Mouse (Mus musculus) limb, embryonic 15.5 days (tissue): ENCODE results near the gene Mrpl28. TPM values are rescaled to one million over a fixed set of nuclear protein-coding genes. Genes with fewer than 3 reads are reported as not detected.
"Not testable (repeated sequence)": the region's sequence is repeated elsewhere in the genome, so short reads cannot be mapped to it uniquely, and the experiment has no call there.

Experiments
- ATAC-seq: fragments of 200-750 bp; cut with Nextera tagmentation; 2 replicates; pipeline ENCODE4 v1.8.0; 2017; ENCODE audit warnings: low read depth, moderate TSS enrichment; ENCODE audit not compliant: insufficient number of reproducible peaks, low FRiP score, low TSS enrichment
- H3K27ac ChIP-seq: fragments of 300-500 bp; sonication (generic); 2 replicates; pipeline ENCODE4 v1.5.1; 2015; ENCODE audit warnings: moderate library complexity, mild to moderate bottlenecking, inconsistent platforms
- H3K27me3 ChIP-seq: fragments of 300-500 bp; sonication (generic); 2 replicates; pipeline ENCODE4 v1.6.1; 2015; ENCODE audit warnings: inconsistent platforms
- H3K36me3 ChIP-seq: fragments of 300-500 bp; sonication (generic); 2 replicates; pipeline ENCODE4 v1.6.1; 2015; ENCODE audit warnings: inconsistent platforms
- H3K4me1 ChIP-seq: fragments of 300-500 bp; sonication (generic); 2 replicates; pipeline ENCODE4 v1.6.1; 2015; ENCODE audit warnings: inconsistent platforms
- H3K4me2 ChIP-seq: fragments of 300-500 bp; sonication (generic); 2 replicates; pipeline ENCODE4 v1.6.1; 2015; ENCODE audit warnings: mild to moderate bottlenecking, inconsistent platforms
- H3K4me3 ChIP-seq: fragments of 300-500 bp; sonication (generic); 2 replicates; pipeline ENCODE4 v1.5.1; 2015; ENCODE audit warnings: mild to moderate bottlenecking, inconsistent platforms
- H3K9ac ChIP-seq: fragments of 300-500 bp; sonication (generic); 2 replicates; pipeline ENCODE4 v1.6.1; 2015; ENCODE audit warnings: inconsistent platforms
- H3K9me3 ChIP-seq: fragments of 300-500 bp; sonication (generic); 2 replicates; pipeline ENCODE4 v1.6.1; 2016; ENCODE audit warnings: inconsistent platforms
- WGBS: fragments of 180-500 bp; shearing (Covaris S2); methylation state at CpG from one replicate; pipeline ENCODE4 v1.1.7; 2015; 5-methylcytosine and 5-hydroxymethylcytosine counted together
- polyA plus RNA-seq: library from polyadenylated mRNA; unstranded; fragments of >200 nt; fragmentation: Nextera tagmentation; extraction: Ambion mirVana; gene quantifications from 2 replicates; pipeline ENCODE4 v1.2.1, GENCODE M21; 2015

Gene Mrpl28
- polyA plus RNA-seq, 1 experiment from 2014 or later: 178 TPM

GRCm38 (mm10) chr17:26101478-26101877 is 21.8 kb upstream of the Mrpl28 start:
- no peaks in the 10 kb centered on the region for H3K4me1 ChIP-seq
- no peak overlapping the region for H3K4me2 ChIP-seq
- ATAC-seq: no peak
- no peak overlapping the region for H3K27ac ChIP-seq
- no peaks in the 10 kb centered on the region for H3K36me3 ChIP-seq
- H3K4me3 ChIP-seq: no peak overlapping the region
- H3K27me3 ChIP-seq: no peaks in the 10 kb centered on the region
- WGBS: 45% methylated on average over 4 of the region's 4 CpGs
- no peaks in the 10 kb centered on the region for H3K9me3 ChIP-seq
- H3K9ac ChIP-seq: no peak overlapping the region

DNA sequence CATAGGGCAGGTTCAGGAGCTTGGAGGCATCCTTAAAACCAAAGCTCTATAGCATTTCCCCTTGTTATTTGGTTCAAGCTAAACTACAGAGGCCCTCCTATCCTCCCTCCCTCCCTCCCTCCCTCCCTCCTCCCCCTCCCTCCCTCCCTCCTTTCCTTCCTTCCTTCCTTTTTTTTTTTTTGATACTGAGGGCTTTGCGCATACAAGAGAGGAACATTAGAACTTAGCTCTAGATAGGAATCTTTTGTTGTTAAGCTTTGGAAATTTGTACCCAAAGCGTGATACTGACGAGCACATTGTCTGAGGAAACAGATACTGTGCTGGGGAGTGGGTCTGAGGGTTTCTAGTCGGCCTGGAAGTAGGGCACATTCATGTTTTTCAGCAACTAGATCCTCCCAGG is 17.7 kb upstream of the Mrpl28 start:
- no peaks in the 10 kb centered on the region for H3K4me1 ChIP-seq
- H3K36me3 ChIP-seq: no peaks in the 10 kb centered on the region
- H3K27ac ChIP-seq: no peak overlapping the region
- H3K4me2 ChIP-seq: no peak overlapping the region
- H3K9me3 ChIP-seq: no peaks in the 10 kb centered on the region
- H3K4me3 ChIP-seq: no peak overlapping the region
- 43% methylated on average over 3 of the region's 4 CpGs for WGBS
- no peak for ATAC-seq
- H3K27me3 ChIP-seq: peaks cover 11% of the 10 kb centered on the region
- no peak overlapping the region for H3K9ac ChIP-seq

DNA sequence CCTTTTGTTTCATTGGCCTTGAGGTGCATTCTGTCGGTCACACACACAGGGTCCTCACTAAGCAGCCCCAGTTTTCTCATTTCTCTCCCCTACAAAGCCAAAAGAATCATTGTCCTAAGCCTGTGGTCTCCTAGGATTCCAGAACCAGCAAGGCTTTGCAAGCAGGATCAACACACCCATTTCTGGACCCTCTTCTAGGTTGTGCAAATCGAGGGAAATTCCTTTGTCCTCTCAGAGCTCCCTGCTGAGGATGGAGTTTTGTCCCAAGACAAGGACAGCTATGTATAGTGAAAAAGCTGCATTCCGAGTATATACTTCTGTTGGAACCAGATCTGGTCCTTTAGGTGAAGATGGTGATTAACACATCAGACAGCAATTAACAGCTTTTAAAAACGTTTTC is 13.1 kb upstream of the Mrpl28 start:
- Histone ChIP-seq H3K27ac (no peak overlapping the region), H3K27me3 (peaks cover 57% of the 10 kb centered on the region), H3K9me3 (no peaks in the 10 kb centered on the region), H3K9ac (no peak overlapping the region), H3K4me3 (no peak overlapping the region), H3K4me1 (peaks cover 13% of the 10 kb centered on the region), H3K36me3 (no peaks in the 10 kb centered on the region), H3K4me2 (no peak overlapping the region)
- no peak for ATAC-seq
- 30% methylated on average over 4 of the region's 4 CpGs for WGBS

- Histone ChIP-seq H3K36me3 (no peaks in the 10 kb centered on the region), H3K27ac (no peak overlapping the region), H3K4me3 (no peak overlapping the region), H3K4me1 (peaks cover 13% of the 10 kb centered on the region), H3K9me3 (no peaks in the 10 kb centered on the region), H3K4me2 (no peak overlapping the region), H3K9ac (no peak overlapping the region), H3K27me3 (peaks cover 65% of the 10 kb centered on the region)
- 6% methylated on average over 4 of the region's 4 CpGs for WGBS
- ATAC-seq: no peak
These were observed 12.3 kb upstream of the Mrpl28 start for GRCm38 (mm10) chr17:26111024-26111423.

DNA sequence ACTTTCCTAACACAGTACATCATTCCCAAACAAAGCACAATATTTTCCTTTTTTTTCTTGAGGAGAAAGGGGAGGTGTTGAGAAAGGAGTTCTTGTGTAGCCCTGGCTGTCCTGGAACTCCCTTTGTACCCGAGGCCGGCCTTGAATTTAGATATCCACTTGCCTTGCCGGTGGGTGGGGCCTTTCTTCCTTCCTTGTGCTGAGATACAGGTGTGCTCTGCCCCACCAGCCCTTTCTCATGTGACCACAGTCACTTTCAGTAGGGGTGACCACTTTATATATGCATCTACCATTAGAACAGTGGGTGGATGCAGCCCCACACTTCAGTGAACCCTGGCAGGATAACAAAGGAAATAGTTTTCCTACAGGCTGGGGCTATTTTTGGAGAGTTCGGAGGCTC is 11.6 kb upstream of the Mrpl28 start:
- WGBS: 23% methylated on average over 4 of the region's 4 CpGs
- H3K27me3 ChIP-seq: peaks cover 72% of the 10 kb centered on the region
- no peak overlapping the region for H3K4me2 ChIP-seq
- H3K9me3 ChIP-seq: no peaks in the 10 kb centered on the region
- H3K9ac ChIP-seq: no peak overlapping the region
- peaks cover 13% of the 10 kb centered on the region for H3K4me1 ChIP-seq
- H3K27ac ChIP-seq: no peak overlapping the region
- no peaks in the 10 kb centered on the region for H3K36me3 ChIP-seq
- no peak for ATAC-seq
- H3K4me3 ChIP-seq: no peak overlapping the region

- 16% methylated on average over 14 of the region's 14 CpGs for WGBS
- H3K9me3 ChIP-seq: no peaks in the 10 kb centered on the region
- no peaks in the 10 kb centered on the region for H3K36me3 ChIP-seq
- peaks cover 13% of the 10 kb centered on the region for H3K4me1 ChIP-seq
- H3K9ac ChIP-seq: peak overlapping the region; percentile 33; the same call in 1 of the 2 replicates
- H3K27ac ChIP-seq: no peak overlapping the region
- H3K4me3 ChIP-seq: peak overlapping the region; percentile 56
- no peak for ATAC-seq
- peaks cover 82% of the 10 kb centered on the region for H3K27me3 ChIP-seq
- H3K4me2 ChIP-seq: peak overlapping the region; percentile 98
These were observed 10.5 kb upstream of the Mrpl28 start for GRCm38 (mm10) chr17:26112751-26113150.

GRCm38 (mm10) chr17:26113181-26113948 is 9.9 kb upstream of the Mrpl28 start, which contains the start of gene Tmem8:
Tmem8 (plus strand) TSS chr17:26113299.
- Histone ChIP-seq H3K4me1 (peaks cover 13% of the 10 kb centered on the region), H3K9me3 (no peaks in the 10 kb centered on the region), H3K27ac (no peak within 1 kb of the TSS), H3K4me3 (peak within 1 kb of the TSS; percentile 56), H3K36me3 (no peaks in the 10 kb centered on the region), H3K4me2 (peak within 1 kb of the TSS; percentile 98), H3K9ac (peak within 1 kb of the TSS; percentile 33; the same call in 1 of the 2 replicates), H3K27me3 (peaks cover 88% of the 10 kb centered on the region)
- ATAC-seq: no peak
- under 1% methylated on average over 56 of the region's 75 CpGs for WGBS

- 14% methylated on average over 8 of the region's 8 CpGs for WGBS
- peak overlapping the region; percentile 98; the same call in 1 of the 2 replicates for H3K4me2 ChIP-seq
These were observed 9.2 kb upstream of the Mrpl28 start for GRCm38 (mm10) chr17:26114061-26114460.

GRCm38 (mm10) chr17:26114461-26114860 is 8.8 kb upstream of the Mrpl28 start:
- not testable (repeated sequence) for H3K4me3 ChIP-seq, H3K9me3 ChIP-seq, ATAC-seq, H3K9ac ChIP-seq, H3K27ac ChIP-seq, H3K4me2 ChIP-seq, H3K36me3 ChIP-seq
- Histone ChIP-seq H3K27me3 (peaks cover 95% of the 10 kb centered on the region), H3K4me1 (peaks cover 13% of the 10 kb centered on the region)
- 68% methylated on average over 7 of the region's 7 CpGs for WGBS

More at GRCm38 (mm10) chr17:26114061-26114460, 9.2 kb upstream of the Mrpl28 start:
- H3K27ac ChIP-seq: no peak overlapping the region
- no peaks in the 10 kb centered on the region for H3K36me3 ChIP-seq
- peaks cover 13% of the 10 kb centered on the region for H3K4me1 ChIP-seq
- ATAC-seq: no peak
- H3K4me3 ChIP-seq: peak overlapping the region; percentile 56
- no peaks in the 10 kb centered on the region for H3K9me3 ChIP-seq
- H3K27me3 ChIP-seq: peaks cover 95% of the 10 kb centered on the region
- H3K9ac ChIP-seq: no peak overlapping the region

GRCm38 (mm10) chr17:26115205-26115898 is 7.9 kb upstream of the Mrpl28 start:
- H3K4me1 ChIP-seq: peaks cover 18% of the 10 kb centered on the region
- H3K27me3 ChIP-seq: peaks cover 91% of the 10 kb centered on the region
- no peak overlapping the region for H3K27ac ChIP-seq
- H3K4me2 ChIP-seq: no peak overlapping the region
- no peak overlapping the region for H3K4me3 ChIP-seq
- no peaks in the 10 kb centered on the region for H3K9me3 ChIP-seq
- no peak overlapping the region for H3K9ac ChIP-seq
- WGBS: 77% methylated on average over 7 of the region's 7 CpGs
- H3K36me3 ChIP-seq: no peaks in the 10 kb centered on the region
- no peak for ATAC-seq

DNA sequence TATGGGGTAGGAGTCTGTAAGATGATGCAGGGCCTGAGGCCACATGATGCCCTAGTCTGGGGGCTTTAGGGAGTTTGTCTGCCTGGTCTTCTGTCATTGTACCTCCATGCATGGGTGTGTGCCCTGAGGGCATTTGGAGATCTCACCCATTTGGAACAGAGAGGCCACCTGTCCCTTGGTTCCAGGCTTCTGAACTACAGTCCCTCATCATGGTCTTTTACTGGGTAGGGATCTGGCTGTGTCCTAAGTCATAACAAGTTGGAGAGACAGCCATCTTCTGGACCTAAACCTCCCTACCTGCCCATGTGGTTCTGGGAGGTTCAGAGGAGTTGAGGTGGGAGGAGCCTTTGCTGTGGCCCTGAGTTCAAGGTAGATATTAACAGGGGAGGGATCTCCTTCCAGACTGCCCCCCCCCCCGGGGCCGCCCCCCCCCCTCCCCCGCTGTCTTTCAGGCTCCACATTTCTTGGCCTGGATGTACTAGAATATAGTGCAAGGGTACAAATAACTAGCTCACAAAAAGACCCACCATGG is 7.3 kb upstream of the Mrpl28 start:
- H3K4me3 ChIP-seq: no peak overlapping the region
- peaks cover 18% of the 10 kb centered on the region for H3K4me1 ChIP-seq
- H3K9ac ChIP-seq: no peak overlapping the region
- H3K36me3 ChIP-seq: no peaks in the 10 kb centered on the region
- no peak overlapping the region for H3K4me2 ChIP-seq
- H3K27me3 ChIP-seq: peaks cover 85% of the 10 kb centered on the region
- ATAC-seq: no peak
- no peak overlapping the region for H3K27ac ChIP-seq
- WGBS: 78% methylated on average over 3 of the region's 3 CpGs
- H3K9me3 ChIP-seq: no peaks in the 10 kb centered on the region
